Mouse (Mus musculus) ES-E14 (cell line): ENCODE results near the gene Pcdh15.

ENCODE experiments used
- HCFC1 ChIP-seq: IDR thresholded peaks from 2 replicates; pipeline ENCODE4 v1.6.1; 2012; ENCODE audit warnings: low read length, inconsistent platforms, borderline replicate concordance; ENCODE audit not compliant: insufficient read depth
- MAFK ChIP-seq: IDR thresholded peaks from 2 replicates; pipeline ENCODE4 v1.6.1; 2014; ENCODE audit warnings: mild to moderate bottlenecking, low read depth, low read length, inconsistent platforms; ENCODE audit not compliant: insufficient read depth
- ZC3H11A ChIP-seq: IDR thresholded peaks from 2 replicates; pipeline ENCODE4 v1.6.1; 2012; ENCODE audit warnings: low read depth, mild to moderate bottlenecking, inconsistent platforms, low read length, borderline replicate concordance

DNA sequence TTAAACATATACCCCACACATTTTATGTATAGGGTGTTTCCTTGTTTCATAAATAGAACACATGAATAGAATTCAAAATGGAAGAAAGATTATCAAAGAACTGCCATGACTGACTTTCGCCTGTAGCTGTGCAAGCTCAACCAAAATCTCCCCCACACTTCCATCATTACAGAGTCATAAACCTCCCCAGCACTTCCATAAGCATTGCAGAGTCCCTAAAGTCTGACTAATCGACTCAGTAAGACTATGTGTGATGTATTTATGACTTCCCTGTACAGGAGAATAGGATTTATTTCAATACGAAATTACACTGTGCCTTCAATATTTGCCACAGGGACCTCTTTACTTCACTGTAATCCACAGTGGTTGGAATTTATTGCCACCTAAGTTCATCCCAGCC lies 1082.8 kb downstream of the Pcdh15 start:
- TF ChIP-seq HCFC1 (no peak), ZC3H11A (no peak), MAFK (no peak)
